Mouse (Mus musculus) erythroid progenitor cell, adult 5-6 weeks (primary cell): ENCODE data around the gene Arhgef10l. TPM values are rescaled to one million over a fixed set of nuclear protein-coding genes. Genes with fewer than 3 reads are reported as not detected.
"Not testable (repeated sequence)": the region's sequence is repeated elsewhere in the genome, so short reads cannot be mapped to it uniquely, and the experiment has no call there.

Experiments used
- ATAC-seq: replicated peaks from 2 replicates; pipeline ENCODE4 v1.8.0; 2016; ENCODE audit warnings: moderate number of reproducible peaks, mild to moderate bottlenecking, moderate TSS enrichment, inconsistent platforms; ENCODE audit not compliant: poor library complexity, low FRiP score, severe bottlenecking
- total RNA-seq, 2 experiments: library from RNA; stranded (forward) in 1 of 2; stranded (reverse) in 1 of 2; fragments of 150-400 nt in 1 of 2; fragments of 186-747, 209-891 nt in 1 of 2; gene quantifications; 2 replicates each; pipeline versions ENCODE4 v1.2.3 to v1.2.4; 2015 to 2017; ENCODE audit warnings: low replicate concordance in 2 of 2

Arhgef10l gene
- total RNA-seq, 2 experiments from 2014 or later: 1.4 TPM; not detected in 1

DNA sequence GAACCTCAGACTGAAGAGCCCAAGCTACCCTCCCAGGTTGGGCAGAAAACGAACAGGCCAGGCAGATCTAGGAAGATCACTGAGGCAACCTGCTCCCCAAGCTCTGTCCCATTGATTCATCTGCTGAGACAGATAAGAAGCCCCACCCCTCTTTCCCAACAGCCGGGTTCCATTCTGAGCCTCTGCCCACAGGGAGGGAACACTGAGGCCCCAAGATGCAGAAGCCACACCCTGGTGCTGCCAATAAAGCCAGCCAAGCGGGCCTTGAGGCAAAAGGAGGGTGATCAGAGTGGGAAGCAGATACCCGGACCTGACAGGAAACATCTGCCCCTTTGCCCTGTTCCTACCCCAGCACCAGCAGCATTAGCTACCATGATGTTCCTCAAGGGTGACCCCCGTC is 81.6 kb downstream of the Arhgef10l start:
- no peak for ATAC-seq

DNA sequence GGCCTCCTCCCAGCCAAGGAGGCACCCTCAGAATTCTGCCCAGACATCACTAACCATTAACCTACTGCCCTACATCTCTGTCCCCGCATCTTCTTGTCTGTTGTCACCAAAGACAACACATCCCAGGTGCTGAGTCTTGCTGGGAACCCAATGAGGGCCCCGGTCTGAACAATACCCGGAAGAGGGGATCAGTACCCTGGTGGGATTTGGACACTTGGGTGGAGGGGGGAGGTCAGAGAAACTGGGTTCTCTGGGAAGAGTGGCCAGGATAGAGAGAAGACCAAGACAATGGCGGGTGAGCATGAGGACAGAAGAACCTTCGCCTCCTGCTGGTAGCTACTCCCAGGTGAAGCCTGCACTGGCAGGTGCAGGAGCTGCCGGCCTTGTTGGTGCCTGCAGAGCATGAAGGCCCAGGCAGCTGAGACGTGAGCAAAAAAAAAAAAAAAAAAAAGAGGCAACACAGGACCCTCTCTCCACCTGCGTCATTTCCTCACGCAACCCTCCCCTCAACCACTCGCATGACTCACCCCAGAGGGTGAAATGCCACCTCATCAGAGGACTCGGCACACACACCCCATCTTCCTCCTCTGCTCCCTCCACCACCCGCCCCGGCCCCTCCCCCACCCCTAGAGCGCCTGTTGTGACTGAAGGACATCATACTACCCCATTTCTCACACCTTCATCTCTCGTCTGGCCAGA is 83.3 kb downstream of the Arhgef10l start:
- no peak for ATAC-seq

DNA sequence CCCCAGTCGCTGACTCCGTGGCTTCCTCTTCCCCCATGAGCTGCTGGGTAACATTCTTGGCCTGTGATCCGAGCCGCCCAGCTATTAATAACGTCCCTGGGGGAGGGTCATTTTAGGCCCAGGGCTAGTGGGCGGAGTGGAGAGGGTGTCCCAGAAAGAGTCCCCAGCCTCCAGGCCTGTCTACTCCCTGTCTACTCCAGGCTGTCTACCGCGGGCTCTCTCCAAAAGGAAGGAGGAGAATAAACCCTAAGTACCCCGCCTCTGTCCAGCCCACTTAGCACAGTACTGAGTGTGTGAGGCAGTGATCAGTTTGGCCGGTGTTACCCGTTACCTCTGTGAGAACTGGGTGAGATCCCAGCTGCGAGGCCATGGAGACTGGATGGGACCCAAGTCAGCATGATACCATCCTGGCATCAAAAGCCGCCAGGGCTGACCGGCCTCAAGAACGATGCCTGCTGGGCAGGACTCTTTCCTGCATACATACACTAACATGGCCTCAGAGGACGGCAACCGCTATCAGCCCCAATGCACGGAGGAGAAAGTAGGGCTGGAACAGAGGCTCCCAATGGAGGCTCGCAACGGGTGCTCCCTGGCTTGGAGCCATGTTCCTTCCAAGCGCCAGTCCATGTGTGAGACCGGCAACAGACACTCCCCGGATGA is 84.0 kb downstream of the Arhgef10l start:
- no peak for ATAC-seq

DNA sequence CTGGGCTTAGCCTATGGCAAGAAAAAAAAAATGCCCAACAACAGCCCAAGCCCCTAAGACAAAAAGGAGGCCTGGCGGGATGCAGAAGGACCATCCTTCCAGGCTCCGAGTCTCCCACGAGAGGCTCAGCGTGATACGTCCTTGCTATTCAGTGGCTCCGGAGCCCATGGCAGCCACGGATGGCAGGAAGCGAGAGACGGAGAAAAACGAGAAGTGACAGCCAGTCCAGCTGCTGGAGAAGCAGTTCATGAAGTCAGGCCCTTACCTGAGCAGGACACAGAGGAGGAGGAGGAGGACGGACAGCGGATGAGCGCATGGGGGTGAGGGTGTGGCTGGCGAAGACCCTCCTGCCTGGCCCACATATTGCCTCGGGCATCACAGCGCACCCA is 84.5 kb downstream of the Arhgef10l start:
- ATAC-seq: no peak

DNA sequence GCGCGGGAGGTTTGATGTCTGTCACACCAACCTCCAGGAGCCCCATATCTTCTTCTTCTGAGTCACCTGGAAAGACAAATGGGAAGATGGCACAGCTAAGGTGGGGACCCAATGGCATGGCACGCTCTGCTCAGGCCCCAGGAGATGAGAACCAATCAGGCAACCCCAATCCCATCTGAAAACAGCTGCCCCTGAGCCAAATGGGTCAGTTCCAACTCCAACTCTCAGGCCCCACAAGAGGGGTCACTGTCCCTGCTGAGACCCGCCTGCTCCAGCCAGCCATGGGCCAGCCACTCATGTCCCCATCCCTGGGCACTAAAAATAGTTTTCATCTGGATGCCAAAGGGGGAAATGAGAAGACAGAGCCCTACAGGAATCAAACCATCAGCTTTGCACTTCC is 84.9 kb downstream of the Arhgef10l start:
- no peak for ATAC-seq

DNA sequence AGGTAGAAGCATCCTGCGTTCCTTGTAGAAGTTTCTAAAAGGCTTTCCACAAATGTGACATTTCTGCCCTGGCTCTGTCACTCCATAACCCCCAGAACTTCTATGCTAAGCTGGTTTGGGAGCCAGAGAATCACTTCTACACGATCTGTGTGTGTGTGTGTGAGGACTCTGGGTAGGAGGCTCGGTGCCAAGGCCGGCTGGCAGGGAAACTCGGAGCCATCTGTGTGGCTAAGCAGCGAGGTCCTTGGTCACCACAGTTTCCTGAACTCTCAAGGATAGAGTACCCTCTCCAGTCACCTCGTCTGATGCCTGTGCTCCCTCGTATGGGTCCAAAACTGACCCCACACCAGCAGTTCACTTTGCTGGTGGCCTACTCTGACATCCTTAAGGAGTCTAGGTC is 86.2 kb downstream of the Arhgef10l start:
- no peak for ATAC-seq

DNA sequence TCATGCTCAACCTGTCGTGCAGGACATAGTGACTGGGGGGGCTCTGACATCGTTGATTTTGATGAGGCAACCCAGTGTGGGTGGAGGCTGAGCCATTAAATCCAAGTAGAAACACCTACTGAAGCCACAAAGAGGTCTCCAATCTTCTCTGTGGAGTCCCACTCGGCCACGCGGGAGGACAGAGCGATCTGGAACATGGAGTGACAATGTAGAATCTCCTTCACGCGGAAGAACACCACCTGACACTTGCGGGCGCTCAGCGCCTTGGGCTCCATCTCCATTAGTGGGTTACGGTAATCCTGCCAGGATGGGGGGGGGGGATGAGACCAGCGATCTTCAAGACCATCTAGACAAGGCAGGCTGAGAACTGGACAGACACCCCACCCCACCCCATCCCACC is 86.7 kb downstream of the Arhgef10l start:
- no peak for ATAC-seq

DNA sequence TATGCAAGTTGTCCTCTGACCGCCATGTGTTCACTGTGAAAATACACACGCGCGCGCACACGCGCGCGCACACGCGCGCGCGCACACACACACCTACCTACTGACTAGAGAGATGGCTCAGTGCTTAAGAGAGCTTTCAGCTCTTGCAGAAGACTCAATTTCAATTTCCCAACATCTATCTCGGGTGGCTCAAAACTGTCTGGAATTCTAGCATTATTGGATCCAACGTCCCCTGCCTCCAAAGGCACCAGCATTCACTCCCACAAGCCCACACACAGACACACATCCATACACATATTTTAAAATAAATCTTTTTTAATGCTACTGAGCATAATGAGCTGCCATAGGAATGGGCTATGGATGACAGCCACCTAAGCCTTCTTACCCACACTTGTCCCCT is 89.2 kb downstream of the Arhgef10l start:
- no peak for ATAC-seq

DNA sequence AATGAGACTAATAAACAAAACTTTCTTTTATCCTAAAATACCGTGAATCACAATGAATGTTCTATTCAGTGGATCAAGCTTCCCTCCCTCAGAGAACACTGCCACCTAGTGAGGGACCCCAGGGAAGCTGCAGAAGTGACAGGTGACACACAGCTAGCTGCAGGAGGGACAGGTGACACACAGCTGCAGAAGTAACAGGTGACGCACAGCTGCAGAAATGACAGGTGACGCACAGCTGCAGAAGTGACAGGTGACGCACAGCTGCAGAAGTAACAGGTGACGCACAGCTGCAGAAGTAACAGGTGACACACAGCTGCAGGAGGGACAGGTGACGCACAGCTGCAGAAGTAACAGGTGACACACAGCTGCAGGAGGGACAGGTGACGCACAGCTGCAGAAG is 90.9 kb downstream of the Arhgef10l start:
- ATAC-seq: not testable (repeated sequence)

DNA sequence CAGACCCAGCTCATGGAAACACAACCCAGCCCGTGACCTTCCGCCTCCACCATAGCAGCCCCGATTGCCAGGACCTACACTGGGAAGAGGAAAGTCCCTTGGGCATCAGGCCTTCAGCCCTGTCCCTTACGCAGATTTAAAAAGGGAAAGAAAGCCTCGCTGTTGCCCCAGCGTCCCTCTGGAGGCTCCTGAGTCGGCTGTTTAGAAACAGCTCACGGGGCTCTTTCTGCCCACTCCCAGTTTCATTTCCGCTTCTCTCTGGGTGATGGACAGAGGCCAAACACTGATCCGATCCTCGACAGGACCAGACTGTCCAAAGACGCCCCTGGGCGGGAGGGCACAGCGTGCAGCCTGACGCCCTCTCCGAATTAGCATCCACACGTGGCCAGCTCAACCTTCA is 93.4 kb downstream of the Arhgef10l start:
- no peak for ATAC-seq

DNA sequence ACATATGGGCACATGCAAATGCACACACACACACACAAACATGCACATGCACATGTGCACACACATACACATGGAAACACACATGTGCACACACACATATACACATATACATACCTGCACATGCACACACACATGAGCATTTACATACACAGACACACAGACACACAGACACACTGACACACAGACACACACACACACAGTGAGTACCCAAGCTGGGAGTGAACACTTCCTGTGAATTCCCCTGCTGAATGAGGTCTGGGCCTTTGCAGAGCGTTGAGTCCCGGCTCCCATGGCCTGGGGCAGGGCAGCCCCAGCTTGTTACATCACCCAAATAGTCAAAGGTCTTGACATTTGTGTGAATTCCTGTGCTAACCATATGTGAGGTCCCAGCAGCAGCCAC is 96.4 kb downstream of the Arhgef10l start:
- ATAC-seq: no peak

DNA sequence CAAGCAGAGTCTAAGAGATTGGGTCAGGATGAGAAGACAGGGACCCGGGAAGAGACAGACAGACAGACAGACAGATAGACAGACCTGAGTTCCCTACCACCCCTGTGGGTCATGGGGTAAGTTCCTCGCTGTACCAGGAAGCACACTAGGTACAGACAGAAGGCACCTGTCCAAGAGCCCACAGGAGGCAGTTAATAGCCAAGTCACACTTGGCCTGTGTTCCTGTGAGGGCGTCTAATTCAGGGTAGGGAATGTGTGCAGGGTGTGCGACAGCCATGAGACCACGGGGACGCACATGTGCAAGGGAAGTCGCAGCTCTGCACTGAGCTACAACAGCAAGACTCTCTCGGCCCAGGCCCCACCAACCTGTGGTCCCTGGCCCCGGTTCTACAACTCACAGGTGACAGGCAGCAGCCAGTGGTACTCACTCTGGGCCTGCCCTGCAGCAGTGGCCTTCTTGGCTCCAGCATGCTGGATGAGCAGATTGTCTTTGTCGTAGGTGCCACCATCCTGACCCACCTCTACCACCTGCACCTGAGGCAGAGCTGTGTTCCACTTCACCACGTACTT is 97.8 kb downstream of the Arhgef10l start:
- ATAC-seq: no peak

DNA sequence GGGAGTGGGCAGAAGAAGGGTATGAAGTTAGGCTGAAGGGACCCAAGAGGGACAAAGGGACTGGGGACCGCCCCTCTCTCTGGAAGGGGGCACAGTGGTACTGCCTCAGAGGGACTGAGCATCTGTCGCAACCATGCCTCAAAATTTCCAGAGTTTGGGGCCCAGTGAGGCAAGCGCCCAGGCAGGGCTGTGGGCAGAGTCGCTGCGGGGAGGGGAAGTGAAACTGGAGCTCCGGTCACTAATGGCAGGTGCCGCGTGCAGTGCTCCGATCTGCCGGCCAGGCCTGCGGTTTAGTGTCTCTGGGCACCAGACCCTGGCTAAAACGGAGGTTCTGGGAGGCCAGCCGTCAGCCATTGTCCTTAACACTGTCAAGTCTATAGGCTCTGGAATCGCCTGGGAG is 99.0 kb downstream of the Arhgef10l start:
- ATAC-seq: no peak

DNA sequence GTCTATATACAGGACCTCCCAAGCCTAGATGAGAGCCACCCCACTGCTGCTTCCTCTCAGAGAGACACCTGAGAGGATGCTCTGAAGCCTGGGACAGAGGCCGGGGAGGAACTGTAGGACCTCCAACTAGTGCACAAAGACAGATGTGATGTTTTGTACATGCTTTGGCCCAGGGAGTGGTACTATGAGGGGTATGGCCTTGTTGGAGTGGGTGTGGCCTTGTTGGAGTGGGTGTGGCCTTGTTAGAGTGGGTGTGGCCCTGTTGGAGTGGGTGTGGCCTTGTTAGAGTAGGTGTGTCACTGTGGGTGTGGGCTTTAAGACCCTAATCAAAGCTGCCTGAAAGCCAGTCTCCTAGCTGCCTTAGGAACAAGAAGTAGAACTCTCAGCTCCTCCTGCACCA is 101.4 kb downstream of the Arhgef10l start:
- ATAC-seq: not testable (repeated sequence)

DNA sequence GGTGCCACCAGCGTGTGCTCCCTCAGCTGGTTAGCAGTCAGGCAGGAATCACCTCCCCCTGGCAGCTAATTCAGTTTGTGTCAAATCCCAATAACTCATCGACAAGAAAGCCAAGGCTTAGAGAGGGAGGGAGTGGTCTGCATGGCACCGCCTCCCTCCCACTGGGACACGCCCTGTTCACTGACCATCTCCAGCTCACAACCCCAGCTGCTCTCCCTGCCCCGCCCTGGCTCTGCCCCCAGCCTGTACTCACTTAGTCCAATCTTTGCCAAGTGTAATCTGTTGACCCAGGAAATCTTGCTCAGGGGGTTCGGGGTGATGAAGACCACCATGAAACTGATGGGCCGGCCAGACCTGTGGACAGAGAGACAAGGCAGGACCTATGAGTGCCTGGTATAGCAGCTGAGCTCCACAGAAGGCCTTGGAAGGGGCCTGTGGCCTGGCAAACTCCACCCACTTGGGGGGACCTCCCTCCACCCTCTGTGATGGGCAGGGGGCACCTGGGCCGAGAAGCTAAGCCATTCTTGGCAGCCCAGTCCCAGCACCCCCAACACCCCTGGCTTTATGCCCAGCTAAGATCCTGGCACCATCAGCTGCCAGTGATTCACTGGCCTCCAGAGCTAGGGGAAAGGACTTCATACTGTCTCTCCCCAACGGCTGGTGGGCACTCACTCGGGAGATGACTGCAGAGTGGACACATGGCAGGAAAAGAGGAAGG is 103.2 kb downstream of the Arhgef10l start:
- ATAC-seq: no peak

DNA sequence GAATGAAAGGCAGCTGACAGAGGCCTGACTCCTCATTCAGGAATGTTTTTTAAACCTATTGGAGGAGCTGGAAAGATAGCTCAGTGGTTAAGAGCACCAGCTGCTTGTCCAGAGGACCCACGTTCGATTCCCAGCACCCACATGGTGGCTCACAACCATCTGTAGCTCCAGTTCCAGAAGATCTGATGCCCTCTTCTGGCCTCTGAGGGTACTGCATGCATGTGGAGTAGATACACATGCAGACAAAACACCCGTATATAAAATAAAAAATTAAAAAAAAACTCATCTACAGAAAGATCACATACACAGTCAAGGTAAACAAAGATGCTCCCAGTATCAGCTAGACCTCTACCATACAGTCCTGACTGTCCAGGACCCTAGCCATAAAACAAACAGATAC is 104.1 kb downstream of the Arhgef10l start:
- no peak for ATAC-seq

DNA sequence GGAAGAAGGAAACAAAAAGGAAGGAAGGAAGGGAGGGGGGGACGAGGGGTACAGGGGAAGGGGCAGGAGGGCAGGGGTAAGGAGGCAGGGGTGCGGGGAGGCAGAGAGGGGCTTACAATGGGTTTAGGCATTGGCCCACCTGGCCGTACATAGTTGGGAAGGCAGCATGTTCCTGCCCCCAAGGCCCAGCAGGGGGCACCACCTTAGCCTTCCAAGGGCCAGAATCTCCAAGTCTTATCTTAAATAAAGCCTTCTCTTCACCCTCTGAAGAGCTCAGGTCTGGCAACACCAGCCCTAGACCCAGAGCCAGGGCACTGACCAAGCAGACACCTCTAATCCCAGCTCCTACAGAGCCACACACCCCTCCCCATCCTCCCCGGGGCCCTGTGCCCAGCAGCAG is 106.0 kb downstream of the Arhgef10l start:
- no peak for ATAC-seq

DNA sequence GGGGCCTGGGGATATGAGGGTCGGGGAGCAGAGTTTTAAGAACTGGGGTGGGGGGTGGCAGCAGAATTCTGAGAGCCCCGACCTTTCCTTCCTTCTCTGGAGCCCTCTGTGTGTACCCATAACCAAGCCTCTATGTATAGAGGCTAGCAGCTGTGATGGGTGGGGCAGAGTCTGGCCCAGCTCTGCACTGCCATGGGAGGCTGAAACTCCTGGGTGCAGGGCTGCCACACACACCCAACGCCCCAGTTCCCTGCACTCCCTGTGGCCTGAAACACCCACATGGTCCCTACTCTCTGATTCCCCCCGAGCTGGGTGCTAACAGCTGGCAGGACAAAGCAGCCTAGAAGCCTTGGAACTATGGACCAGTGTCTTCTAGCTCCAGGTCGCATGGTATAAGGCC is 107.6 kb downstream of the Arhgef10l start:
- no peak for ATAC-seq

DNA sequence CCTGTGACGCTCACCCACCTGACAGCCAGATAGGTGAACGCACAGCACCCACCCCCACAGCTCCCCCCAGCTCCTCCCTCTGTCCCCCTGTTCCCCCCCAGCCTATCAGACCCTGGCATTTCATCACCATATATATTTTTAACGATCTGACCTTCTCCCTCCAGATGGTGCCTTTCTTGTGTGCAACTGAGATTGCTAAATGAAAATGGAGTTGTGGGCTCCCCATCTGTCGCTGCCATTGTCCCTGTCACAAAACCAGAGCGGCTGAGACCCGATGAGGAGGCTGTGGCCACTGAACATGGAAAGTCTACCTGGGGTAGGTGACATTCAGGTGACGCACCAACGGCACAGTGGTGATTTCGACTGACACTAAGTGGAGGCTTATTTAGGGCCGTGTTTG is 109.3 kb downstream of the Arhgef10l start:
- no peak for ATAC-seq

DNA sequence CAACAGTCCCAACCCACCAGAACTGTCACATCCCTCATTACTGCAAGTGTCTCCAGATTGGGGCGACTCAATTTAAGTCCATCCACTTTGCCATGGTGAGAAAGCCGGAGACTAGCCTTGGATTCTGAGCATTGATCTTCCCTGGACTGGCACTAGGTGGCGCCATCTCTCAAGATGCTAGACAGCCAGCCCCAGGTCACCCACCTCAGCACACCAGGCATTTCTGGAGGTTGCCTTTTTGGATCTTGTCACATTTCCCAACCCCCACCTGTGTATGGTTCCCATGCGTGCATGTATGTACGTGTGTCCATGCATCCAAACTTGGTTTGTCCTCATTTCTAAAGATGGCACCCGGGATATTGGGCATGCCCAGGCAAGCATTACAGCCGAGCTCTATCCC is 110.5 kb downstream of the Arhgef10l start:
- no peak for ATAC-seq

DNA sequence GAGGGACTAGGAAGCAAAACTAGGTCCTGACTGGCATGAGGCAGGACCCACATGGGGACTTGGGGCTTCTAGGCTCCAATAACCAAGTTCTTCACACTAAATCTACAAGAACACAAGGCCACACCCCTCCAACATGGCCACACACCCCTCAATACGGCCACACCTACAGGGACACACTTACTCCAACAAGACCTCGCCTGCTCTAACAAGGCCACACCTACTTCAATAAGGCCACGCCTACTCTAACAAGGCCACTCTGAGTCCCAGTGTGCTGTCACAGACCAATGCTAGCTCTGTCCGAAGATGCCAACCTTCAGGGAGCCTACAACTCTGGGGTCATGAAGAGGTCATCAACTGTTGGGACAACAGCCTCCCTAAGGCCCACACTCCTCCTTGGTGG is 111.3 kb downstream of the Arhgef10l start:
- ATAC-seq: no peak
